Mouse (Mus musculus) kidney, postnatal 0 days (tissue): ENCODE results near the gene Gtf2e1. TPM values are rescaled to one million over a fixed set of nuclear protein-coding genes. Genes with fewer than 3 reads are reported as not detected.

Source experiments
- ATAC-seq: fragments of 200-750 bp; cut with Nextera tagmentation; replicated peaks from 2 replicates; pipeline ENCODE4 v1.8.0; 2017; ENCODE audit warnings: low read depth, moderate number of reproducible peaks, moderate TSS enrichment, moderate library complexity; ENCODE audit not compliant: low FRiP score
- DNase-seq: peaks from one replicate; pipeline ENCODE4 v3.0.0-alpha.2; 2016; ENCODE audit warnings: low spot score
- H3K27ac ChIP-seq: fragments of 300-500 bp; sonication (generic); 2 replicates; pipeline ENCODE4 v1.5.1; 2014; ENCODE audit warnings: mild to moderate bottlenecking
- H3K27me3 ChIP-seq: fragments of 300-500 bp; sonication (generic); 2 replicates; pipeline ENCODE4 v1.6.1; 2014; ENCODE audit warnings: low read length, mixed read lengths; ENCODE audit not compliant: insufficient read depth
- H3K36me3 ChIP-seq: fragments of 300-500 bp; sonication (generic); 2 replicates; pipeline ENCODE4 v1.6.1; 2014; ENCODE audit warnings: low read length, mixed read lengths; ENCODE audit not compliant: insufficient read depth
- H3K4me1 ChIP-seq: fragments of 300-500 bp; sonication (generic); replicated peaks from 2 replicates; pipeline ENCODE4 v1.6.1; 2014; ENCODE audit warnings: antibody characterized with exemption, low read length, mixed read lengths; ENCODE audit not compliant: insufficient read depth
- H3K4me2 ChIP-seq: fragments of 300-500 bp; sonication (generic); 2 replicates; pipeline ENCODE4 v1.6.1; 2014; ENCODE audit warnings: mild to moderate bottlenecking, low read length, moderate library complexity, mixed read lengths
- H3K4me3 ChIP-seq: fragments of 300-500 bp; sonication (generic); replicated peaks from 2 replicates; pipeline ENCODE4 v1.5.1; 2014; ENCODE audit warnings: low read depth, low read length
- H3K9ac ChIP-seq: fragments of 300-500 bp; sonication (generic); 2 replicates; pipeline ENCODE4 v1.6.1; 2014; ENCODE audit warnings: low read depth, low read length
- H3K9me3 ChIP-seq: fragments of 300-500 bp; sonication (generic); replicated peaks from 2 replicates; pipeline ENCODE4 v1.6.1; 2016; ENCODE audit warnings: low read length, inconsistent platforms, mixed read lengths
- CTCF ChIP-seq: IDR thresholded peaks from 2 replicates; pipeline ENCODE4 v1.5.1; 2016; ENCODE audit warnings: antibody characterized with exemption, low read depth, mild to moderate bottlenecking, moderate library complexity
- WGBS: fragments of 180-500 bp; shearing (Covaris S2); extraction: QIAGEN DNeasy Blood & Tissue Kit; methylation state at CpG from one replicate; pipeline ENCODE4 v1.1.7; 2014; 5-methylcytosine and 5-hydroxymethylcytosine counted together
- polyA plus RNA-seq: library from polyadenylated mRNA; unstranded; fragments of >200 nt; fragmentation: Nextera tagmentation; extraction: Ambion mirVana; gene quantifications from 2 replicates; pipeline ENCODE4 v1.2.1, GENCODE M21; 2015

Gtf2e1 gene
- polyA plus RNA-seq, 1 experiment from 2014 or later: 17.9 TPM

DNA sequence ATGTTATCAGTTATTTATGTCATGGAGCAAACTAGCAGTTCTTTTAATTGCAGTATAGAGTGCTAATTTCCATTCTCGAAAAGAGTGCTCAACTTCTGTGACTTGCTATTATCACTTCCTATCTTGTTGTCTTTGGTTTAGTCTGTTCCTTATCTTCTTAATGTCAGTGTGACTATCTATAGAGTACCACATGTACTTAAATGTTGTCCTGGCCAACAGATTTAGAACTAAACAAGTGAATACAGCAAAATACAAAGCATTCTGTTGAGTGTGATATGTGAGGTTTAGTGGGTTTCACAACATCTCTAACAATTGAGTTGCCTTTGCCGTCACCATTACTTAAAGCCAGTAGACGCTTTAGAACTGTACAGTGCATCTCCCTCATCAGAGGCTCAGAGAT, 13.2 kb upstream of the Gtf2e1 start:
- Histone ChIP-seq H3K4me1 (no peaks in the 10 kb centered on the region), H3K27ac (no peak overlapping the region), H3K27me3 (no peaks in the 10 kb centered on the region), H3K4me2 (no peak overlapping the region), H3K36me3 (no peaks in the 10 kb centered on the region; the same call in 1 of the 2 replicates), H3K9ac (no peak overlapping the region), H3K9me3 (no peaks in the 10 kb centered on the region), H3K4me3 (no peak overlapping the region)
- DNase-seq: no peak
- ATAC-seq: no peak
- 88% methylated on average over 3 of the region's 3 CpGs for WGBS
- TF ChIP-seq CTCF: no peak

DNA sequence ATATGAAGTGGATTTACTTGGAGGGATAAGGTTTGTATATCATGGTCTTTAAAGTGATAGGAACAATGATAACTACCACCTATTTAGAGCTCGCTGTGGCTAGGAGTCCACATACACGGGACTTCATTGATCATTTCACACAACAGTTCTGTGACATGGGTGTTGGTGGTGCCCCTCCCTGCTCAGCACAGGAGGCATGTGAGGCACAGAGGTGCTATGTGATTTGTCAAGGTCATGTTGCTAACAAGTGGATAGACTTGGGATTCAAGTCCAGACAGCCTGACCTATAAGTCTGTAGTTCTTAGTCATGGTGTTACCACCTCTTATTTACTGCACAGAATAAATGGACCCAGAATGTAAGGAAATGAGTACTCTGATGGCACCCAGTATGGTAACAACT, 11.4 kb upstream of the Gtf2e1 start:
- Histone ChIP-seq H3K4me2 (no peak overlapping the region), H3K4me1 (no peaks in the 10 kb centered on the region), H3K9ac (no peak overlapping the region), H3K36me3 (no peaks in the 10 kb centered on the region), H3K4me3 (no peak overlapping the region), H3K9me3 (no peaks in the 10 kb centered on the region), H3K27ac (no peak overlapping the region), H3K27me3 (no peaks in the 10 kb centered on the region)
- DNase-seq: no peak
- no peak for TF ChIP-seq CTCF
- WGBS: 100% methylated on average over 2 of the region's 2 CpGs
- no peak for ATAC-seq

DNA sequence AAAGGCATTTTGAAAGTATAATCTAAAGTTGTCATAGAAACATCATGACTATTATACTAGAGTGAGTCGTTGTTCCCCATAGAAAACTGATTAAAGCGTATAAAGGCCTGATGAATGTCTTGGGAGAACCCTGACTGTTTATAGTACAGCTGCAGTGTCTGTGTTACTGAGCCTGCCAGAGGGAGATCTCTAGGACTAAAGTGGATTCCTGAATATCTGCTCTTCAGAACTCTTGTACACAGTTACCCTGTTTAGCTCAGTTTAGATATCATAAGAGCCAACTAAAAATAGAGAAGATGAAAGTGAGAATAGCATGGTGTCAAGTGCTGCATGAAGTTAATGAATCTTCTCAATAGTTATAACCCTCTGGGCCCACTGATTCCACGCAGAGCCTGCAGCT, 10.7 kb upstream of the Gtf2e1 start:
- no peak overlapping the region for H3K27ac ChIP-seq
- no peaks in the 10 kb centered on the region for H3K4me1 ChIP-seq
- no peak overlapping the region for H3K9ac ChIP-seq
- 89% methylated on average over 3 of the region's 3 CpGs for WGBS
- TF ChIP-seq CTCF: no peak
- no peaks in the 10 kb centered on the region for H3K36me3 ChIP-seq
- no peak for ATAC-seq
- H3K4me3 ChIP-seq: no peak overlapping the region
- no peak overlapping the region for H3K4me2 ChIP-seq
- H3K27me3 ChIP-seq: no peaks in the 10 kb centered on the region
- H3K9me3 ChIP-seq: no peaks in the 10 kb centered on the region
- no peak for DNase-seq

DNA sequence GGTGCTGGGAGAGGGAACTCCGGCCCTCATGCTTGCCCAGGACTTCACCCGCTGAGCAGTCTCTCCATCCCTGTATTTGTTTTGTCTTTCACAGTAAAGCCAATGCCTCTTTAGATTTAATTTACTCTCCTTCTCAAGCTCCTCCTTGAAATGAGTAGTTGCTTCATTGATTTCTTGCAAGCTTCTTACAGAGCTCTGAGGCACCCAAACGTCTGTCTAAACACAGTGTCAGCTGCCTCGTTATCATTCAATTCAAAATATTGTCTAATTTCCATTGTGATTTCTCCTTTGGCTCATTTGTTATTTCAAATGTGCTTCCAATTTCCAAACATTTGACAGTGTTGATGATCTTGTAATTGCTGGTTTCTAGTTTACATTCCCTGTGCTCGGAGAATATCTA, 6.7 kb upstream of the Gtf2e1 start:
- Histone ChIP-seq H3K36me3 (0 out of 2 replicates have a peak, but pooled peaks cover 6% of the 10 kb centered on the region), H3K27ac (no peak overlapping the region), H3K27me3 (no peaks in the 10 kb centered on the region), H3K9me3 (no peaks in the 10 kb centered on the region), H3K4me1 (no peaks in the 10 kb centered on the region), H3K9ac (no peak overlapping the region), H3K4me3 (no peak overlapping the region), H3K4me2 (no peak overlapping the region)
- no peak for ATAC-seq
- WGBS: 82% methylated on average over 5 of the region's 5 CpGs
- no peak for DNase-seq
- TF ChIP-seq CTCF: no peak

DNA sequence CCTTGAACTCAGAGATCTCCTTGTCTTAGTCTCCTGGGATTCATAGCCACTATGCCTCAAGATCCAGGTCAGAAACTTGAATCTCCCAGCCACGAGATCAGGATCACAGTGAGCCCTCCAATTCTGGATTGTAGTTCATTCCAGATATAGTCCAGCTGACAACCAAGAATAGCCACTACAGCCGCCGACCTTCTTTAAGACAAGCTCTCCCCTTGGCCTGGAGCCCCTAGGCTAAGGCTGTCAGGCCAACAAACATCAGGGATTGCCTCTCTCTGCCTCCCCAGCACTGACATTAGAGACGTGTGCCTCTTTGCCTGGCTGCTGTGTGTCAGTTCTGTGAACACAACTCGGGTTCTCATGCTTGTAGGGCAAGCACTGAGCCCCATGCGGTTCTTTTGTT, 1.2 kb upstream of the Gtf2e1 start:
- Histone ChIP-seq H3K9ac (no peak overlapping the region), H3K4me1 (peaks cover 3% of the 10 kb centered on the region; the same call in 1 of the 2 replicates), H3K36me3 (0 out of 2 replicates have a peak, but pooled peaks cover 6% of the 10 kb centered on the region), H3K27me3 (no peaks in the 10 kb centered on the region), H3K27ac (no peak overlapping the region), H3K9me3 (no peaks in the 10 kb centered on the region), H3K4me2 (no peak overlapping the region), H3K4me3 (no peak overlapping the region)
- WGBS: 91% methylated on average over 6 of the region's 6 CpGs
- no peak for DNase-seq
- TF ChIP-seq CTCF: no peak
- ATAC-seq: no peak

DNA sequence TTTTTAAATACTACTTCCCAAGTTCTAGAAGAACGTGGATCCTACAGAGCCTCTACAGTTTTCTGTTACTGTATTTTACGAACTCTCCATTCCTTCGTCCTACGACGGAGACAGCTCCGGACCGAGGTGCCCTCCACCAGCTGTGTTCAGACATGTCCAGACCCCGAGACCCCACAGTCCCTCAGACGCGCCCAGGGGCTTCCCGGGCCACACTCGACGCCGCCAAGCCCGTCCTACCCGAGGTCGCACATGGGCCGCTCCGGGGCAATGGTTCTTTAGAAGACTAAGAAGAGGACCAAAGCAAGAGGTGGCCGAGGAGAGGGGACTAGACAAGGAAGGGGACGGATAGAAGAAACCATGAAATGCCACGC, 364 bp downstream of the Gtf2e1 start:
- H3K27ac ChIP-seq: peak overlapping the region; percentile 90
- peak overlapping the region; percentile 83 for H3K9ac ChIP-seq

More for the DNA sequence above, 364 bp downstream of the Gtf2e1 start:
- no peaks in the 10 kb centered on the region for H3K9me3 ChIP-seq
- peak overlapping the region; percentile 91 for H3K4me2 ChIP-seq
- H3K4me3 ChIP-seq: peak overlapping the region; percentile 79
- TF ChIP-seq CTCF: no peak
- H3K36me3 ChIP-seq: peaks cover 8% of the 10 kb centered on the region; the same call in 1 of the 2 replicates
- ATAC-seq (no peak), DNase-seq (no peak)
- WGBS: under 1% methylated on average over 22 of the region's 22 CpGs
- H3K4me1 ChIP-seq: peaks cover 3% of the 10 kb centered on the region; the same call in 1 of the 2 replicates
- H3K27me3 ChIP-seq: no peaks in the 10 kb centered on the region
